Mouse (Mus musculus) R1 (cell line): ENCODE measurements around the gene Ptbp3.
A peak's percentile ranks its signal among the peaks of the same experiment; 100 is the strongest.
"Not testable (repeated sequence)": the region's sequence is repeated elsewhere in the genome, so short reads cannot be mapped to it uniquely, and the experiment has no call there.

ENCODE experiments used
- DNase-seq: peaks from one replicate; pipeline ENCODE4 v3.0.0-alpha.2; 2018; ENCODE audit warnings: low read depth, low spot score

Ptbp3 gene

DNA sequence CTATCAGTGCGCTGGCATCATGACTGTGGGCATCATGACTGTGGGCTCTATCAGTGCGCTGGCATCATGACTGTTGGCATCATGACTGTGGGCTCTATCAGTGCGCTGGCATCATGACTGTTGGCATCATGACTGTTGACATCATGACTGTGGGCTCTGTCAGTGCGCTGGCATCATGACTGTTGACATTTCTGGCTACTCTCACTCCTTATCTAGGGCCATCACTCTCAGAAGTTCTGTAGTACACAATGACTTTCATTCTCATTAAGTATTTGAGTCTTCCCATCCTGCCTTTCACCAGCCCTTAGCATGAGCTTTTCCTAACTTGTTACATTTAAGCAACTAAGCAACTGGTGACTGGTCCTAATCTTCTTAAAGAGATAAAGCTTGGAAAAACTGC, 8.2 kb upstream of the Ptbp3 start:
- DNase-seq = not testable (repeated sequence)

DNA sequence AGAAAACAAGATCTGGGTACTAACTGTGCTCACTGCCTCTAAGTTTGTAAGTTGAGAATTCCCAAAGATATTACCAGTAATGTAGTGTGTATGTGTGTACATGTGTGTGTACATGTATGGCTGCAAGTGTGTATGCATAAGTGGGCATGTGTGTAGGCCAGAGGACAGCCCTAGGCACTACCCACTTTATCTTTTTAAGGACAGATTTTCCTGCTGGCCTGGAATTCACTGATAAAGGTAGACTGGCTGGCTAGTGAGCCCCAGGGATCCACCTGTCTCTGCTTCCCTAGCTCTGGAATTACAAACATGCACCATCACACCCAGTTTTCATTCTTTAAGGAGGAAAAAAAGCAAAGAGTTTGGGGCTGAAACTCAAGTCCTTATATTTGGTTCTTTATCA, 6.0 kb upstream of the Ptbp3 start:
- DNase-seq = no peak

DNA sequence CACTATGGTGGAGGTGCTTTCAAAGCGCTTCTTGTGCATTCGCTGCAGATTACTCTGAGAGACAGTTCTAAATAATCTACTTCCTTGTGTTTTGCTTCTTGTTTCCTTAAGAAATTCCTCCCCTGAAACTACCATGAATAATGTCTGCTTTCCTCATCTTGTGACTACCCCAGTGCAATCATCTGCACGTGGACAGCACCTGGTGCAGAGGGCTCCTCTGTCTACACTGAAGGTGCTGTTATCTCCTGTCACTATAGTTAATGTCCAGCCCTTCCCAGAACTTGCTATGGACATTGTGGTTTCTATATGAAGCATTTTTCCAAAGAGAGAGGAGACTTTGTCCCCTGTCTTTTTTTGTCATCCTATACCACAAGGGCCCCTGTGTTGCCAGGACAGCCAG, 4.4 kb upstream of the Ptbp3 start:
- DNase-seq = no peak

DNA sequence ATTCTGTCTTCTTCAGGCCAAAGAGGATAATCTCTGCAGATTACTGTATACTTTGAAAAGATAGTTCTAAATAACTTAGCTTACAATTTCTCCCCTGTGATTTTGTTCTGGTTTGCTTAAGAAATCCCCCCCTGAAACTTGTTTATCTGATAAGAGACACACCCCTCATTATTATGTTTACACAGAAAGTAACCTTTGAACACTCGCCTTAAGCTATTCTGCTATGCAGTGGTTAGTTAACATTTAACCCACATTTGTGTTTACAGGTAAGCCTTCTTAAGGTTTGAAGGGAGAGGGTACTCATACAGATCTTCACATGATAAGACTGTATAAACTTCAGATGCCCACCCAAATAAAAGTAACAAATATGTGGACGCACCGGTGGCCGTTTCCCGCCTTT, 3.7 kb upstream of the Ptbp3 start:
- no peak for DNase-seq

DNA sequence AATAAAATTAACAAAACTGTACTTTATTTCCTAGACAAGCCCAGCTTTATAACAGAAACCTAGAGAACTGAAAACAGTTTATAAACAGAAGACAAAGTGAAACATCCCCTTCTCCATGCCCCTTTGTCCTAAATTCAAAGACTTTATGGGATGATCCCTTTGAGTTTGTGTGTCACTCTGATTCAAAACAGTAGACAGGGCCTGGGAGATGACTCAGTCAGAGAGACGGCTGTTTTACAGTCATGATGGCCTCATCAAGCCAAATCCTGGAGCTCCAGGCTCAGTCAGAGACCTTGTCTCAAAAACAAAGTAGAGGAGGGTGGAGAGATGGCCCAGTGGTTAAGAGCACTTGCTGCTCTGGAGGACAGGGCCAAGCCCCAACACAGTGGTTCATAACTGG, 2.7 kb upstream of the Ptbp3 start:
- no peak for DNase-seq

DNA sequence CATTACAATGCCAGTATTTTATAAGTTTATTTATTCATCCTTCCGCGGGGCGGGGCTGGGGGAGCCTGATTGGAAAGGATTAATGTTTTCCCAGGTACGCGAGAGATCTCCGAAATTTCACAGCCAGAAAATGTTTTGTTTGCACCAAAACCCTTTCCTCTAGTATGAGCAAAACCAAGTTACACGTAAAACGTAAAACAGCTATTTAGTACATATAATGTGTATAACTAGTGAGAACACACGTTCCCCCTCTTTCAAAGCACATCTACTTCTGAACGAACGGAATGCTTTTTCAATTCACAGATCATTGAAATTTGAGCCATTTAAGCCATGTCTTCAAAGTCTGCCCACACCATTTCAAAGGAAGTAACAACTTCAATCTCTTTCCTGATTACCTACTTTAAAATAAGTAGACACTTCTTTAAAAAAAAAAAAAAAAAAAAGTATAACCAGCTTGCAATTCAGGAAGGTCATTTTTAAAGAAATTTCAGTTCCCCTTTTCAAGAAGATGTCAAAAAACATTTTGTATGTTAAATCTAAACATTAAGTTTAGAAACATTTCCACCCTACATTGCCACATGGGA, 905 bp upstream of the Ptbp3 start:
- no peak for DNase-seq

DNA sequence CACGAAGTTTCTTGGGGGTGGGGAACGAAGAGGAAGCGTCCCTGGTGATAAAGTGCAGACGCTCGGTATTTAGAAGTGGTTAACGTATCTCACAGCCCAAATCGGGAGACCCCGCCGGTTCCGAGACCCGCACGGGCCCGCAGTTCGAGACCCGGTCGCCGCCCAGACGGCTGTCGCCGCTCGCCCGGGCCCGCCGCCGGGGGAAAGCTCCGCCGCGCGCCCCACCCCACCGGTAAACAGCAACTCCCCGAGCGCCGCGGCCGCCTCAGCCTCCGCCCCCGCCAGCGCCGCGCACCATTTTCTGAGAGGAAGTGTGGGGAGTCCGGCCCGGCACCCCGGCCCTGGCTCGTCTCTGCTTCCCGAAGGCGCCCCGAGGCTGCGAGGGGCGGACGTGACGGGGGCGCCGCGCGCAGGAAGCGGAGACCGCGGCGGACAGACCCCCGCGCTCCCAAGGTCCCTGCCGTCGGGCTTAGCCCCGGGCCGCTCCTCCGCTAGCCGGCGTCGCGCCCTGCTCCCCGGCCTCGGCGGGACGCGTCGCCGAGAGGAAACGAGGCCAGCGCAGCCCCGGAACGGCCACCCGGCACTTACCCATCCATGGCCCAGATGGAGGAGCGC, 497 bp downstream of the Ptbp3 start:
- DNase-seq = peak; percentile 62

DNA sequence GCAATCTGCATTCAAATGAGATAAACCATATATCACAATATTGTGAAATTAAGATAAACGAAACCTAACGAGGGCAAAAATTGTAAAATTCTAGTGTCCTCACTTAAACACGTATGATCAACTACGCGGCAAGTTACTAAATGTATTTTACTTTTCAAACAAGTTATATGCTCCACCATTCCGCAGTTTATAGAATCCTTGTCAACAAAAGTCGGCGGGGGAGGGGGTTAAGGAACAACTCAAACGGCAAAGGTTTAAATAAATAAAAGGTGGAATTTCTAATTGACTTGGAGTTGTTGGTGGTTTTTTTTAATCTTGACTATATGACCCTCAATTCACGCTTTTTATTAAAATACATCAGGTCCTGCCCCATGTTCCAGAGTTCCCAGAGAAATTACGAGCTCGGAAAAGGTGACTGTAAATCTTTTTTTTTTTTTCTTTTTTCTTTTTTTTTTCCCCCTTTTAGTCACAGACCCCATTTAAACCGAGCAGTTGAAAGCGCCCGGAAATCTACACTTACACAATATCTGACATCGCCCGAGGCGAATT, 1.1 kb downstream of the Ptbp3 start:
- no peak for DNase-seq

DNA sequence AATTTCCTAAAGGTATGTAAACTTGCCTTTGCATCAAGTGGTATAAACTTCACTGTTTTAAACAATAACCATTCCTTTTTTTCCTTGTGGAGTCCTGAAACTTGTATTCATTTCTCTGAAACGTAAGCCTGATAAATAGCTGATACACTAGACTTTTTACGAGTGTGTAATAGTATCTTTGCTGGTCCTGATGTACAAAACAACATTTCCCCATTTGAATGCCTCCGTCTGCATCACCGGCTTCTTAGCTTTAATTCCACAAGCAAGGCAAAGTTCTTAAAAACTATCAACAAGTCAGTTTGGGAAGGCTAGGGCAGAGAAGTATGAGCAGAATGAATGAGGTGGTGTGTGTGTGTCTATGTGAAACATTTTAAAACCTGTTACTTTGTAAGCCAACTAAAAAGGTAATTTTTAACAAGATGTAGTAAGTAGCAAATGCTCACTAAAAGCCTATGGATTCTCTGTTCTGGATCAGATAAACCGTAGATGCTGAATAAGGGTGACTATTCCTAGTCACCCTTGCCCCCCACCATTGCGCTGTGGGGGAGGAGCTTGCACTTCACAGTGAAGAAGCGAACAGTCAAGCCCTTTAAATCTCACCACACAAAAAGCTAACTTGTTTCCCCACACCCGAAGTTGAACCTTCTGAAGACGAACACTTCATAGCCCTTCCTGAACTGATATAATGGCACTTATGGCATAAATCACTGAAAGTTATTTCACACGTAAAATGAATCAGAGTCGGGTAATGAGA, 1.9 kb downstream of the Ptbp3 start:
- peak; percentile 20 for DNase-seq

DNA sequence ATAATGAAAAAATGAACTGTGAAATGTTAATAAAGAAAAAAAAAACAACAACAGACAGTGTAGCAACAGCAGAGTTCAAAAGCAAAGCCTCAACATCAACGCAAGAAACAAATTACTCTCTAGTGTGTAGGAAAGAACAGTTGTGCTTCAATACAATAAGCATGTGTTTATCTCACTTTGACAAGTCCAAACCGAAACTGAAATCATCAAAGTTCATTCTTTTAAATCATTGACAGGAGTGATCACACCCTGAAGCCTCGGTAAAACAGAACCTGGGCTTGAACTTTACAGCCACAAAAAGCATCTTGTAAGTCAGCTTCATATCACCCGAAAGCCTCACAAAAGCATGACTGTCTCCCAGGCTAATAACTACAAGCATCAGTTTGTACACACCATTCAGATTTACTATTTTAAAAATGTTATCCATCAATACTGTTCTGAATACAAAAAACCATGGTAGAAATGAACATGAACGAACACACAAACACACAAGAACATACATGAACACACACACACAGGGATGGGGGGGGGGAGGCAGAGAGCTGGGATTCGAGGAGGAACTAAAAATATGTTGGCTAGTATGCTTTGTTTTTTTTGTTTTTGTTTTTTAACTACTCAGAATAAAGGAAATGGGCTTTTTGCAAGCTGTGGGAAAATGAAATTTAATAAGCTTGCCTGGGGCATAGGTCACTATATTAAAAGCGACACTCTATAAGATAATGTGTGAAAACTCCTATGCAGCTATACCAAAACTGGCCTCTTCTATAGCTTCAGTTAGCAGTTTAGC, 2.7 kb downstream of the Ptbp3 start:
- DNase-seq = no peak

DNA sequence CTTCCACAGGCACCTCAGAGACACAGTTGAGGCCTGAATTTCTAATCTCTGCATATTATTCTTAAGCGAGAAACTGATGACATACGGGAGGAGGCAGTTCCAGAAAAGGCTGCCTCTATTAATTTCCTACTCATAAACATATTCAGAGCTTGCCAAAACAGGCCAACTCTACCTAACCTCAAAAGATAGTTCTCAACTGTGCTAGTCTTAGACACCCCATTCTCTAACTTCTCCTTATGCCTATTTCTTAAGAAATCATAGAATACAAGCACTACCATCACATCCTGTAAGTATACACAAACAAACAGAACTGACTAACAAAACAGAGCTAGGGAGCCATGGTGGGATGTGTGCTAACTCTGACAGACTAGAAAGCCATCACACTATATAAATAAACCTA, 4.5 kb downstream of the Ptbp3 start:
- no peak for DNase-seq

DNA sequence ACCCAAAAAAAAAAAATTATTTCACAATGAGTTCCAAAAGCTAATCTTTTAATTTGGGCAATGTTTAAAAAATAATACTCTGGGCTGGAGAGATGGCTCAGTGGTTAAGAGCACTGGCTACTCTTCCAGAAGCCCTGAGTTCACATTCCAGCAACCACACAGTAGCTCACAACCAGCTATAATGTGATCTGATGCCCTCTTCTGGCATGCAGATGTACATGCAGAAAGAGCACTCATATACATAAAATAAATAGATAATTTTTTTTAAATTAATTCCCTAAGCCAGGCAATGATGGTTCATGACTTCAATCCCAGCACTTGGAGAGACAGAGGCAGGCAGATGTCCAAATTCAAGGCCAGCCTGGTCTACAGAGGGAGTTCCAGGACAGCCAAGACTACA, 6.2 kb downstream of the Ptbp3 start:
- DNase-seq = peak; percentile 25

DNA sequence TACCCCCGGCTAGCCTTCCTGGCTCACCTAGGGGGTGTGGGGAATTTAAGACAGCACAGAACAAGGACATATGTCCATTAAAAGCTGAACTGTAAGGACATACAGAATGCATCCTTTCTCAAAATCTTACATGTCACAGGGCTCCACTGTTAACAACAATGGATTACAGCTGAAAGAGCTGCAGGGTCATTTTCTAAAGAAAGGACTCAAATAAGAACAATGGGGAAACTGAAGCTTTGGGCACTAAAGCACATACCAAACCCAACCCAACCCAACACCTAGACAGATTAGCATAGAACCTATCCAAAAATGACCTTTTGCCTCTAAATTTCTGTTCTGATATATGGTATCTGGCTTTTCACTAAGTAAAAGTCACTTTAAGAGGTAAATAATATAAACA, 12.9 kb downstream of the Ptbp3 start:
- DNase-seq = peak; percentile 76

DNA sequence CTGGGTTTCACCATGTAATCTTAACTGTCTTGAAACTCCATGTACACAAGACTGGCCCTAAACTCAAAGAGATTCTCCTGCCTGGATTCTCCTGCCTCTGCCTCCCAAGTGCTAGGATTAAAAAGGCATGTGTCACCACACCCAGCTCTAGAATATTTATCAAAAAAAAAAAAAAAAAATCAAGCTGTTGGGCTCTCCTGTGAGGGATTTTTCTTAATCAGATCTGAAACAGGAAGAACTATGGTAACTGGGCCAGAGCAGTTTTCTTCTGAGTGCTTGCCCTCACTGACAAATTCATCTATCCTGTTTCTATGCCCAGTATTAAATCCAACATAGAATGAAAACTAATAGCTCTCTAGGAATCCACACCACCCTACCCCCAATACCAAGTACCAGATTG, 13.5 kb downstream of the Ptbp3 start:
- DNase-seq = no peak

DNA sequence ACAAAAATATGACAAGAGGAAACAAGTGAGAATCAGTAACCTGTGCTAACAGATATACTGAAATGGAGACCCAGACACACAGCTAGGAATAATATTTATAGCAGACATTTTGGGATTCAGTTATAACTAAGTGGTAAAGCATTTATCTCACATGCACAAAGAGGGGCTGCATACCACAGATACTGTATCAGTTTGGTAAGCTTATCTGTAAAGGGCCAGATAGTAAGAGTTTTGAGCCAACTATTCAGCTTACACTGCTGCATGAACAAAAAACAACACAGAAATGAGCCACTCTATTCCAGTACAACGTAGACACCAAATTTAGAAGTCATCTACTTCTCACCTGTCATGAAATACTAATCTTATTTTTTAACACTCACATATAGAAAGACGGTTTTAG, 15.9 kb downstream of the Ptbp3 start:
- DNase-seq = no peak

DNA sequence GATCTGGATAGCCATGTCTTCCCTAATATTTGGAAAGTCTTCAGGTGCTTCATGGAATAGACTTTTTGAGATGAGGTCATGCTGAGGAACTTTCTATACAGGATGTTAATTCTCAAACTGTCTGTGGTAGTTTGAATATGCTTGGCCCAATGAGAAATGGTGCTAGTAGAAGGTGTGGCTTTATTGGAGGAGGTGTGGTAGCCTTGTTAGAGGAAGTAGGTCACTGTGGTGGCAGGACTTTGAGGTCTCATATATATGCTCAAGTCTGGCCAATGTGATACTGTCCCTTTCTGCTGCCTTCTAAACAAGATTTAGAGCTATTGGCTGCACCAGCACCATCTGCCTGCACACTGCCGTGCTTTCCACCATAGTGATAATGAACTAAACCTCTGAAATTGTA, 18.0 kb downstream of the Ptbp3 start:
- DNase-seq = no peak

DNA sequence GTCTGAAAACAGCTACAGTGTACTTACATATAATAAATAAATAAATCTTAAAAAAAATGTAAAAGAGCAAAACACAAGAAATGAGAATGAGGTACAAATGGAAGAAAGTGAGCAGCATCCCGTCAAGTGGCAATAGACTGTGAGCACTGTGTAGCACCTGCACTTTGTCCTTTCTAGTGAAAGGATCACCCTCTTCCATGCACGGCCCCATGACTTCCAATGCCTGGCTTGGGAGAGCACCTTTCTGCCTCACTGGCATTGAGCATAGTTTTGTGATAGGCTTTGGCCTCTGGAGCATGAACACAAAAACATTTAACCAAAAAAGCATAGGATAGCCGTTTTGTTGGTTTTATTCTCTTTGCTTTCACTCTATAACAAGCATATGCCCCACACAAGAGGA, 21.7 kb downstream of the Ptbp3 start:
- no peak for DNase-seq

DNA sequence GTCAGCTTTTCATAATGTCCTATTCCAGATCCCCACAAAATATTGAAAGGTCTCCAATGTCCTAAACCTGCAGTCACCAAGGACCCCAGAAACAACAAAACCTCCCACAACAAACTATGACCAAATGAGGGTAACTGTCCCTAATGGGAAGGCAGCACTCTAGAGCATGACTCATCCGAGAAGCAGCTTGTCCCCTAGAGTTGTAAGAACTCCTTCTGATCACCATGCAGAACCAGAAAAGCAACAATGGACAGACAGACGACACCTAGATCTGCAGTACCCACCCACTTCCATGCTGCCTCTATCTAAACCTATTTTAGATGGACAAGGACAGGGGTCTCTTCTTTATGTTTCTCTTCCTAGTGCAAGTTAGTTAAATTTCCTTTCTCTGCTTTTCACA, 22.4 kb downstream of the Ptbp3 start:
- no peak for DNase-seq

DNA sequence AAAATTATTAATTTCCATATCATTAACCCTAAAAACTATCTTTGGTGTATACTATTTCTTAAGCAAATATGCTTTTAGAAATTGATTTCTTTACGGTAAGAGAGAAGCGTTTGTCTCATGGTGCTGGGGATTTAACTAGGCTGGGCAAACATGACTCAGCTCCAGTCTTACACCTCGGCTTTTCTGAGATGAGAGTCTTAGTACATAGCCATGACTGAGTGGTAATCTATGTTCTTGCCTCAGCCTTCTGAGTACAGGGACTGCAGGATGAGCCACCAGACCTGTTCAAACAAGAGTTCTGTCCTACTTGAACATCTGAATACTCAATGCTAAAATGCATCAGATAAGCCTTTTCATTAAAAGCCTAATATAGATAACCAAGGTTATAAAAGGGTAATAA, 24.3 kb downstream of the Ptbp3 start:
- no peak for DNase-seq

DNA sequence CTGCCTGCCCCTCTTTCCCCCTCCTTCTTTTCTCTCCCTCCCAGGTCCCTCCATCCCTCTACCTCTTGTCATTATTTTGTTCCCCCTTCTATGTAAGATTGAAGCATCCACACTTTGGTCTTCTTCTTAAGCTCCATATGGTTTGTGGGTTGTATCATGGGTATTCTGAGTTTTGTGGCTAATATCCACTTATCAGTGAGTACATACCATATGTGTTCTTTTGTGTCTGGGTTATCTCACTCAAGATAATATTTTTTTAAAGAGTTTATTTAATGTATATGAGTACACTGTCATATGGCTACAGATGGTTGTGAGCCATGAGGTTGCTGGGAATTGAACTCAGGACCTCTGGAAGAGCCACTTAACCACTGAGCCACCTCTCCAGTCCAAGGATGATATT, 38.8 kb downstream of the Ptbp3 start:
- no peak for DNase-seq

DNA sequence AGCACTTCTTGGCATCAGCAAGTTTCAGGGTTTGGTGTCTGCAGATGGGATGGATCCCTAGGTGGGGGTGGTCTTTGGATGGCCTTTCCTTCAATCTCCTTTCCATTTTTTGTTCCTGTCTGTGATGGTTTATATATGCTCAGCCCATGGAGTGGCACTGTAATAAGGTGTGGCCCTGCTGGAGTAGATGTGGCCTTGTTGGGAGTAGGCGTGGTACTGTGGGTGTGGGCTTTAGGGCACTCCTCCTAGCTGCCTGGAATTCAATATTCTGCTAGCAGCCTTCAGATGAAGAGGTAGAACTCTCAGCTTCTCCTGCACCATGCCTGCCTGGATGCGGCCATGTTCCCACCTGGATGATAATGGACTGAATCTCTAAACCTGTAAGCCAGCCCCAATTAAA, 39.6 kb downstream of the Ptbp3 start:
- no peak for DNase-seq

DNA sequence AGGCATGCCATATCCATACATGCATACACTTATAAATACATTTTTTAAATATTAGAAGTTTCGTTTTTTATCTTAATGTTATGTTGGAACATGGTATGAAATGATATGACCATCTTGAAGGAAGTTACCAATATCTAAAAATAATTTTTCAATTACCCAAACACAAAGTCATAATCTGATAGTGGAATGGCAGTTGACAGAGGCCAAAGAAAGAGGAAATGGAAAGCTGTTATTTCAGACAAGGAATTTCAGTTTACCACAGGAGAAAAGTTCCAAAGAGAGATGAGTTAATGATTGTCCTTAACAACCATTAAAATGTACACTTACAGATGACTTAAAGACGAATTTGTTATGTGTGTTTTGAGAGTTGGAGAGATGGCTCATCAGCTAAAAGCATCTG, 41.4 kb downstream of the Ptbp3 start:
- DNase-seq = no peak
